Mouse (Mus musculus): ENCODE measurements around the gene Cyp2a4. TPM values are rescaled to one million over a fixed set of nuclear protein-coding genes. Genes with fewer than 3 reads are reported as not detected.
"Not testable (repeated sequence)": the region's sequence is repeated elsewhere in the genome, so short reads cannot be mapped to it uniquely, and the experiment has no call there.

Gene Cyp2a4
- polyA plus RNA-seq, 1 experiment from 2014 or later, result not detected

DNA sequence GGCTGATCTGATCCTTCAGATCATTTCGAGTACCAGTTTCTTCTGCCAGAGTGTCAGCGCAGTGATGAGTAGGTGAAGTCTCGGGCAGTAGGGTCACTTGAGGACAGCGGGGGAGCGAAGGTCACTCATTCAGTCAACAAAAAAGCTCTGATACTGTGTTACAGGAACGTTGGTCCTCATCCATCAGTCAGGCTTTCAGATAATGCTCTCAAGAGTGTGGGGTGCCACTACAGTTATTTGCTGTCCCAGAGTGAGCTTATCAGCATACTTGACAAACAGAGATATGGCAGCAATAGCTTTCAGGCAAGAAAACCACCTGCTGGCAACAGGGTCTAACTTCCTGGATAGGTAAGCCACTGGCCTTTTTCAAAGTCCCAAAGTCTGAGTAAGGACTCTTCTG, 49.8 kb downstream of the Cyp2a4 start:
- H3K9me3 ChIP-seq (replicated peaks; ENCODE audit: control insufficient read depth, low read length); H3K27ac ChIP-seq (ENCODE audit: low read length); H3K27me3 ChIP-seq (ENCODE audit: control insufficient read depth, insufficient read depth, low read length); ATAC-seq (ENCODE audit: insufficient read depth, low FRiP score); H3K4me1 ChIP-seq (ENCODE audit: control insufficient read depth, insufficient read depth, low read length); H3K9ac ChIP-seq (ENCODE audit: low read length); H3K4me2 ChIP-seq (ENCODE audit: low read depth, low read length); H3K4me3 ChIP-seq (replicated peaks; ENCODE audit: low read length); H3K36me3 ChIP-seq (ENCODE audit: control insufficient read depth, insufficient read depth, low read length): not testable (repeated sequence)
- 74% methylated on average over 5 of the region's 6 CpGs for WGBS

Other genes with a start within 250 kb of the Cyp2a4 start
- not detected in 2 replicates for gene Cyp2b13, start 245.7 kb upstream of the Cyp2a4 start, polyA plus RNA-seq (2015; fragmentation: Nextera tagmentation; extraction: Ambion mirVana)
- gene Cyp2b9, start 133.8 kb upstream of the Cyp2a4 start, polyA plus RNA-seq (2015; fragmentation: Nextera tagmentation; extraction: Ambion mirVana), result not detected in 2 replicates
- not detected in 2 replicates for gene Vmn1r184, start 46.8 kb upstream of the Cyp2a4 start, polyA plus RNA-seq (2015; fragmentation: Nextera tagmentation; extraction: Ambion mirVana)
- not detected in 2 replicates for gene Nlrp9c, start 96.5 kb downstream of the Cyp2a4 start, polyA plus RNA-seq (2015; fragmentation: Nextera tagmentation; extraction: Ambion mirVana)
- not detected in 2 replicates for gene Nlrp4a, start 127.9 kb downstream of the Cyp2a4 start, polyA plus RNA-seq (2015; fragmentation: Nextera tagmentation; extraction: Ambion mirVana)
- gene Nlrp9a, start 227.9 kb downstream of the Cyp2a4 start, polyA plus RNA-seq (2015; fragmentation: Nextera tagmentation; extraction: Ambion mirVana), result not detected in 2 replicates